Mouse (Mus musculus) midbrain, embryonic 12.5 days (tissue): ENCODE measurements around the gene Krtap5-2. TPM values are rescaled to one million over a fixed set of nuclear protein-coding genes. Genes with fewer than 3 reads are reported as not detected.
"Not testable (repeated sequence)": the region's sequence is repeated elsewhere in the genome, so short reads cannot be mapped to it uniquely, and the experiment has no call there.

Experiments used
- ATAC-seq: fragments of 200-750 bp; cut with Nextera tagmentation; 2 replicates; pipeline ENCODE4 v1.8.0; 2017; ENCODE audit warnings: low read depth, moderate TSS enrichment, moderate library complexity; ENCODE audit not compliant: low FRiP score
- H3K27ac ChIP-seq: fragments of 300-500 bp; sonication (generic); replicated peaks from 2 replicates; pipeline ENCODE4 v1.5.1; 2016; ENCODE audit warnings: mild to moderate bottlenecking
- H3K27me3 ChIP-seq: fragments of 300-500 bp; sonication (generic); 2 replicates; pipeline ENCODE4 v1.6.1; 2016; ENCODE audit warnings: mild to moderate bottlenecking
- H3K36me3 ChIP-seq: fragments of 300-500 bp; sonication (generic); 2 replicates; pipeline ENCODE4 v1.6.1; 2016
- H3K4me1 ChIP-seq: fragments of 300-500 bp; sonication (generic); 2 replicates; pipeline ENCODE4 v1.6.1; 2016
- H3K4me2 ChIP-seq: fragments of 300-500 bp; sonication (generic); replicated peaks from 2 replicates; pipeline ENCODE4 v1.6.1; 2016; ENCODE audit warnings: mild to moderate bottlenecking, moderate library complexity
- H3K4me3 ChIP-seq: fragments of 300-500 bp; sonication (generic); 2 replicates; pipeline ENCODE4 v1.5.1; 2016; ENCODE audit warnings: mild to moderate bottlenecking
- H3K9ac ChIP-seq: fragments of 300-500 bp; sonication (generic); replicated peaks from 2 replicates; pipeline ENCODE4 v1.6.1; 2016; ENCODE audit warnings: mild to moderate bottlenecking, moderate library complexity
- H3K9me3 ChIP-seq: fragments of 300-500 bp; sonication (generic); 2 replicates; pipeline ENCODE4 v1.6.1; 2016; ENCODE audit warnings: mild to moderate bottlenecking
- WGBS: fragments of 180-500 bp; shearing (Covaris S2); methylation state at CpG from one replicate; pipeline ENCODE4 v1.1.7; 2016; 5-methylcytosine and 5-hydroxymethylcytosine counted together
- polyA plus RNA-seq: library from polyadenylated mRNA; unstranded; fragments of >200 nt; fragmentation: Nextera tagmentation; extraction: Ambion mirVana; gene quantifications from 2 replicates; pipeline ENCODE4 v1.2.1, GENCODE M21; 2016

The Krtap5-2 gene
- polyA plus RNA-seq, 1 experiment from 2014 or later = not detected

DNA sequence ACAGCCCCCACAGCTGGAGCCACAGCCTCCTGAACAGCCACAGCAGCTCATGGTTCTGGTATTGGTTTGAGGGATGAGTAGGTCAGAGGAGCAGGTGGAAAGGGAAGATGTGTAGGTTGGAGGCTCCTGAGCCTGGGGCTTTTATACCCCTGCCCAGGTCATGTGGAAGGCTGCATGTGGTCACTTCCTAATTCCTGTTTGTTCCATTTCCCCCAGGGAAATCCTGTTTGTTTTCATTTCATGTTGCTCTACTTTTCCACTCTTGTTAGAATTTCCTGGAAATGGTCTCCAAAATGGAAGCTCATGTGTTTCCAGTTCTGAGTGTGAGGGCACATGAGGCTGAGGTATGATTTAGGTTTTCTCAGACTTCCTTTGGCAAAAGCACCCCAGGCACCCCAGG lies 10.2 kb downstream of the Krtap5-2 start, which contains the start of gene Gm4553:
Gm4553 (minus strand) TSS at position 101 of the 400 bp plus-strand sequence.
- H3K27ac ChIP-seq, H3K9me3 ChIP-seq: not testable (repeated sequence)

GRCm38 (mm10) chr7:142159366-142159765 lies 16.4 kb downstream of the Krtap5-2 start:
- Histone ChIP-seq H3K9ac (no peak overlapping the region), H3K4me3 (no peak overlapping the region), H3K27me3 (no peaks in the 10 kb centered on the region; the same call in 1 of the 2 replicates), H3K4me1 (no peaks in the 10 kb centered on the region), H3K4me2 (no peak overlapping the region), H3K36me3 (no peaks in the 10 kb centered on the region), H3K27ac (no peak overlapping the region), H3K9me3 (no peaks in the 10 kb centered on the region)
- ATAC-seq = no peak
- 93% methylated on average over 3 of the region's 3 CpGs for WGBS

More for the DNA sequence above, 10.2 kb downstream of the Krtap5-2 start, which contains the start of gene Gm4553:
- H3K4me2 ChIP-seq, H3K4me3 ChIP-seq, H3K4me1 ChIP-seq, ATAC-seq, H3K9ac ChIP-seq, H3K36me3 ChIP-seq, H3K27me3 ChIP-seq: not testable (repeated sequence)

GRCm38 (mm10) chr7:142157013-142157412 lies 18.8 kb downstream of the Krtap5-2 start, which contains the start of gene Gm29735:
Gene Gm29735, minus strand, starts transcription at chr7:142157113.
- H3K9me3 ChIP-seq, H3K27me3 ChIP-seq, H3K4me1 ChIP-seq, H3K9ac ChIP-seq, H3K36me3 ChIP-seq, H3K4me2 ChIP-seq, H3K4me3 ChIP-seq, H3K27ac ChIP-seq, ATAC-seq: not testable (repeated sequence)
- whole genome bisulfite sequencing = 51% methylated on average over 2 of the region's 2 CpGs

GRCm38 (mm10) chr7:142155308-142155707 lies 20.5 kb downstream of the Krtap5-2 start:
- H3K27me3 ChIP-seq = no peaks in the 10 kb centered on the region
- ATAC-seq = no peak
- no peaks in the 10 kb centered on the region for H3K36me3 ChIP-seq
- WGBS = 71% methylated on average over 1 of the region's 1 CpGs
- no peaks in the 10 kb centered on the region for H3K9me3 ChIP-seq
- no peak overlapping the region for H3K4me2 ChIP-seq
- H3K4me3 ChIP-seq = no peak overlapping the region
- H3K27ac ChIP-seq = no peak overlapping the region
- H3K9ac ChIP-seq = no peak overlapping the region
- H3K4me1 ChIP-seq = no peaks in the 10 kb centered on the region

DNA sequence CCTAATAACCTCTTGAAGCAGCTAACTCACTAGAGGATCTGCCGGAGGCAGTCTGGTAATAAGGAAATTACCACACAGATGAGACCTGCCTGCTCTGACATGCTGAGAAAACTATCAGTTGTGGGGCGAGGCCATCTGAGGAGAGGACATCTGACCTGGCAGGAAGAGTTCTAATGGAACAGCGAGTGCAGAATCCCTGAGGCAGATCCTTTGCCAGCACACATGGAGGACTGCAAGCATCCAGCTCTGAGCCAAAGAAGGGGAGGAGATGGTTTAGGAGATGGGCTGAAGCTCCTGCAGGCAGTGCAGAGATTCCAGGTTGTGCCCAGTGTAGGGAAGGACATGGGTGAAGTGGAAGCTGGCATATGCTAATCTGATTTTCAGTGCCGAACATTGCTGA lies 23.6 kb downstream of the Krtap5-2 start:
- Histone ChIP-seq H3K9ac (no peak overlapping the region), H3K9me3 (no peaks in the 10 kb centered on the region), H3K36me3 (no peaks in the 10 kb centered on the region), H3K4me1 (no peaks in the 10 kb centered on the region), H3K27me3 (no peaks in the 10 kb centered on the region), H3K4me2 (no peak overlapping the region), H3K4me3 (no peak overlapping the region), H3K27ac (no peak overlapping the region)
- WGBS = 89% methylated on average over 4 of the region's 4 CpGs
- no peak for ATAC-seq

DNA sequence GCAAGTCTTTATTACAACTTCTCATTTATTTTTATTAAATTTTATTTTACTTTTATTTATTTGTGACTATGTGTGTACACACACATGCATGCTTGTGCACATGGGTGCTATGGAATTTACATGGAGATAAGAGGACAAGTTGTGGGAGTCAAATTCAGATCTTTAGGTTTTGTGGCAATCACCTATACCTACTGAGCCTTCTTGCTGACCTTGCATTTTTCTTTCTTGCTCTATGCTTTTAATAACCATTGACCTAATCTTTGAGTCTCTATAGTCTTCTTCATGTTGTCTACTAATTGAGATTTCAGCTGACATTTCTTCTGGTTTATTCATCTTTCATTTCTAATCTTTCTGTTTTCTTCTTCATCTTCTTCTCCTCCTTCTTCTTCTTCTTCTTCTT lies 27.2 kb downstream of the Krtap5-2 start:
- no peak overlapping the region for H3K9ac ChIP-seq
- no peak for ATAC-seq
- no peaks in the 10 kb centered on the region for H3K9me3 ChIP-seq
- H3K27me3 ChIP-seq = peaks cover 7% of the 10 kb centered on the region; the same call in 1 of the 2 replicates
- no peaks in the 10 kb centered on the region for H3K36me3 ChIP-seq
- H3K4me2 ChIP-seq = no peak overlapping the region
- no peak overlapping the region for H3K4me3 ChIP-seq
- no peak overlapping the region for H3K27ac ChIP-seq
- no peaks in the 10 kb centered on the region for H3K4me1 ChIP-seq

DNA sequence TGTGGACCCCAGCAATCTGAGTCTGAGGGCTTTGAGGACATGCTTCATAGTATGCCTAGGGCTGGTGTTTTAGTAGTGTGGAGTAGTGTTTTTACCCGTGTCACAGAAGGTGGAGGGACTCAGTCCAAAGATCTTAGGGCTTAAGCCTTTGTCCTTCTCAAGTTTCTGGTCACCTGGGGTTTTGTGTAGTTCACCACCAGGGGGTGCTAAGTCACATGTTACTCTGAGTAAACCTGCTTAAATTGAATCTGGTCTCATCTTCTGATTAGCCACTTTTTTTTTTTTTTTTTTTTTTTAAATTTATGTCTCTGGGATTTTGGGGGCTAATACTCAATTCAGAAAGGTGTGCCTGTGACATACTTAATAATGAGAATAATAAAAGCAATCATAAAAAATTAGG lies 29.8 kb downstream of the Krtap5-2 start:
- peaks cover 7% of the 10 kb centered on the region; the same call in 1 of the 2 replicates for H3K27me3 ChIP-seq
- H3K4me2 ChIP-seq = no peak overlapping the region
- no peak overlapping the region for H3K9ac ChIP-seq
- WGBS = 0% methylated on average over 1 of the region's 1 CpGs
- no peak overlapping the region for H3K4me3 ChIP-seq
- H3K27ac ChIP-seq = no peak overlapping the region
- H3K9me3 ChIP-seq = no peaks in the 10 kb centered on the region
- no peaks in the 10 kb centered on the region for H3K36me3 ChIP-seq
- H3K4me1 ChIP-seq = no peaks in the 10 kb centered on the region
- ATAC-seq = no peak

DNA sequence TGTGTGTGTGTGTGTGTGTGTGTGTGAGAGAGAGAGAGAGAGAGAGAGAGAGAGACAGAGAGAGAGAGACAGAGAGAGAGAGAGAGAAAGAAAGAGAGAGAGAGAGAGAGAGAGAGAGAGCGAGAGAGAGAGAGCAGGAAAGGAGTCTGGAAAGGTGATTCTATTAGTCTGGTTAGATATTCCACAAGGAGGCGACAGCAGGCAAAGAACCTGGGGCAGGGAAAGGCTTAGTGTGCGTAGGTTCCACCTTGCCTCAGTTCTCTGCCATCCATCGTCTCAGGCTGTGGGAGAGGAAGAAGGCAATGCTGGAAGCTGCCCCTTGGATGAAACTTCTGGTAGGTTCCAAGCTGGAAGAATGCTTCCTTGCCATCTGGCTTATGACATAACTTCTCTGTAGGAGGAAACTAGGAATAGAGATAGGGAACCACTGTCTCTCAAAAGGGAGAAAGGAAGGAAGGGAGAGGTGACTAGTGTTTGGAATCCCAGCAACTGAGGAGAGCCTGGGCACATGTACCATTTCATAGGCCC lies 30.3 kb downstream of the Krtap5-2 start:
- Histone ChIP-seq H3K27ac (no peak overlapping the region), H3K4me3 (no peak overlapping the region), H3K27me3 (peaks cover 7% of the 10 kb centered on the region; the same call in 1 of the 2 replicates), H3K4me1 (no peaks in the 10 kb centered on the region), H3K4me2 (no peak overlapping the region), H3K9me3 (no peaks in the 10 kb centered on the region), H3K9ac (no peak overlapping the region), H3K36me3 (no peaks in the 10 kb centered on the region)
- no peak for ATAC-seq
- 57% methylated on average over 4 of the region's 4 CpGs for WGBS

- ATAC-seq = no peak
- Histone ChIP-seq H3K36me3 (no peaks in the 10 kb centered on the region), H3K4me2 (no peak within 1 kb of the TSS), H3K27me3 (peaks cover 7% of the 10 kb centered on the region; the same call in 1 of the 2 replicates), H3K9ac (no peak within 1 kb of the TSS), H3K9me3 (no peaks in the 10 kb centered on the region), H3K4me1 (no peaks in the 10 kb centered on the region), H3K4me3 (no peak within 1 kb of the TSS), H3K27ac (no peak within 1 kb of the TSS)
- 79% methylated on average over 1 of the region's 1 CpGs for WGBS
Observed at GRCm38 (mm10) chr7:142144507-142144906, 31.3 kb downstream of the Krtap5-2 start, which contains the start of gene Gm45337. Gene Gm45337, minus strand, starts transcription at chr7:142144607.

DNA sequence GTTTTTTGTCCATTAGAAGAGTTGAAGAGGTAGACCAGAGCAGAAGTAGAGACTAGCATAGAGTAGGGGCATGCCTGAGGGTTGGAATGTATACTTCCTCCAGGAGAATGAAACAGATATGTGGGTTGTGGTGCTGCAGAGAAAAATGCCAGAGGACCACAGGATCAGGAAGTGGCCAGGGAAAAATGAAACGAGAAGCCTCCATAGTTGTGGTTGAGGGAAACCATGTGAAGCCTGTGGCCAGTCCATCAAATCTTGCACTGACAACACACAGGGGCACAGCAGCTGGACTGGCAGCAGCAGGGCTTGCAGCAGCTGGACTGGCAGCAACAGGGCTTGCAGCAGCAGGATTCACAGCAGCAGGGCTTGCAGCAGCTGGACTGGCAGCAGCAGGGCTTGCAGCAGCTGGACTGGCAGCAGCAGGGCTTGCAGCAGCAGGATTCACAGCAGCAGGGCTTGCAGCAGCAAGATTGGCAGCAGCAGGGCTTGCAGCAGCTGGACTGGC lies 32.2 kb downstream of the Krtap5-2 start:
- not testable (repeated sequence) for H3K9me3 ChIP-seq, H3K4me3 ChIP-seq, ATAC-seq, H3K27me3 ChIP-seq, H3K9ac ChIP-seq, H3K27ac ChIP-seq, H3K4me1 ChIP-seq, H3K4me2 ChIP-seq, H3K36me3 ChIP-seq
- WGBS = 65% methylated on average over 1 of the region's 1 CpGs

DNA sequence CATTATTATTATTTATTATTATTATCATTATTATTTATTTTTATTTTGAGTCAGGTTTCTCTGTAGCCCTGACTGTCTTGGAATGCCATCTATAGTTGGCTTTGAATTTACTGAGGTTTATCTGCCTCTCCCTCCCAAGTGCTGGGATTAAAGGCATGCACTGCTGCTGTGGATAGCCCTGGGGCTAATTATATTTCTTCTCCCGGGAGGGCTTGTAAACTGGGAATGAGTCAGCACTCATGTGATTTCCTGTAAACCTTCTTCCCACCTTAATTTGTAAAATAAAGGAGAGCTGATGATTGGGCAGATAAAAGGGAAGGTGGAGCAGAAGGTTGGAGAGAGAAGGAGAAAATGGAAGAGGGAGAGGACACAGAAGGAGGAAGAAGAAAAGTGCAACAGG lies 35.1 kb downstream of the Krtap5-2 start:
- WGBS = 53% methylated on average over 1 of the region's 1 CpGs
- no peak overlapping the region for H3K4me3 ChIP-seq
- no peak for ATAC-seq
- H3K9ac ChIP-seq = no peak overlapping the region
- H3K36me3 ChIP-seq = no peaks in the 10 kb centered on the region
- H3K27me3 ChIP-seq = peaks cover 7% of the 10 kb centered on the region; the same call in 1 of the 2 replicates
- no peaks in the 10 kb centered on the region for H3K4me1 ChIP-seq
- H3K9me3 ChIP-seq = no peaks in the 10 kb centered on the region
- H3K4me2 ChIP-seq = no peak overlapping the region
- H3K27ac ChIP-seq = no peak overlapping the region

DNA sequence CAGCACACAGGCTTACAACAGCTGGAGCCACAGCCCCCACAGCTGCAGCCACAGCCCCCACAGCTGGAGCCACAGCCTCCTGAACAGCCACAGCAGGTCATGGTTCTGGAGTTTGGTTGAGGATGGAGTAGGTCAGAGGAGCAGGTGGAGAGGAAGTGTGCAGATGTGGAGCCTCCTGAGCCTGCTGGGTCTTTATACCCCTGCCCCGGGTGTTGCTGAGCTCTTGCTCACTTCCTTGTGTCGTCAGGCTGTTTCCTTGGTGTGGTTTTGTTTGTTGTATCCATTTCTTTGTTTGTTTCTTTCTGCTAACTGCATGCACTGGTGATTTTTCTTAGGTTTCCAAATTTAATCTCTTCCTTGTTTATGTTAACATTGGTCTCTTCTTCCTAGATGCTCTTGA lies 39.9 kb downstream of the Krtap5-2 start, which contains the start of gene Gm39115:
Gm39115 (minus strand) TSS at position 101 of the 400 bp plus-strand sequence.
- not testable (repeated sequence) for H3K36me3 ChIP-seq, H3K27me3 ChIP-seq, H3K9me3 ChIP-seq, H3K27ac ChIP-seq, ATAC-seq, H3K9ac ChIP-seq, H3K4me2 ChIP-seq, H3K4me1 ChIP-seq, H3K4me3 ChIP-seq
- 51% methylated on average over 2 of the region's 2 CpGs for WGBS
